Mouse (Mus musculus): ENCODE results near the gene Gm5089.

Gm5089 gene

GRCm38 (mm10) chr14:122450496-122451382, at the start of gene Gm5089:
Gene Gm5089, minus strand, starts transcription at chr14:122451115.
- DNase-seq (ENCODE audit: low spot score in 2 of 2), result no peak

- no peak for DNase-seq (ENCODE audit: low spot score in 2 of 2)
These were observed 41.1 kb upstream of the Gm5089 start for GRCm38 (mm10) chr14:122492015-122492414.

GRCm38 (mm10) chr14:122491521-122491920, 40.6 kb upstream of the Gm5089 start:
- no peak for DNase-seq (ENCODE audit: low spot score in 2 of 2)

GRCm38 (mm10) chr14:122490441-122491328, 39.8 kb upstream of the Gm5089 start, which contains the start of gene Gm10837:
Gene Gm10837, plus strand, starts transcription at chr14:122490586.
- DNase-seq (ENCODE audit: low spot score in 2 of 2), result no peak

- no peak for DNase-seq (ENCODE audit: low spot score in 2 of 2)
These were observed 38.9 kb upstream of the Gm5089 start for GRCm38 (mm10) chr14:122489686-122490414.

- DNase-seq (ENCODE audit: low spot score in 2 of 2), result no peak
These were observed 38.1 kb upstream of the Gm5089 start for GRCm38 (mm10) chr14:122489041-122489440.

- DNase-seq (ENCODE audit: low spot score in 2 of 2), result no peak
These were observed 36.5 kb upstream of the Gm5089 start for GRCm38 (mm10) chr14:122487366-122487765.

- DNase-seq (ENCODE audit: low spot score in 2 of 2), result no peak
These were observed 35.7 kb upstream of the Gm5089 start for GRCm38 (mm10) chr14:122486611-122487010.

GRCm38 (mm10) chr14:122485635-122486181, 34.8 kb upstream of the Gm5089 start:
- DNase-seq (ENCODE audit: low spot score in 2 of 2), result no peak

GRCm38 (mm10) chr14:122484844-122485551, 34.1 kb upstream of the Gm5089 start:
- no peak for DNase-seq (ENCODE audit: low spot score in 2 of 2)

- no peak for DNase-seq (ENCODE audit: low spot score in 2 of 2)
These were observed 33.5 kb upstream of the Gm5089 start for GRCm38 (mm10) chr14:122484458-122484843.

GRCm38 (mm10) chr14:122483556-122484421, 32.9 kb upstream of the Gm5089 start:
- DNase-seq (ENCODE audit: low spot score in 2 of 2), result no peak

GRCm38 (mm10) chr14:122483024-122483385, 32.1 kb upstream of the Gm5089 start:
- DNase-seq (ENCODE audit: low spot score in 2 of 2), result no peak

- no peak for DNase-seq (ENCODE audit: low spot score in 2 of 2)
These were observed 31.4 kb upstream of the Gm5089 start for GRCm38 (mm10) chr14:122482081-122483023.

- DNase-seq (ENCODE audit: low spot score in 2 of 2), result no peak
These were observed 30.3 kb upstream of the Gm5089 start for GRCm38 (mm10) chr14:122481181-122481580.

GRCm38 (mm10) chr14:122480355-122480754, 29.4 kb upstream of the Gm5089 start:
- DNase-seq (ENCODE audit: low spot score in 2 of 2), result no peak

- no peak for DNase-seq (ENCODE audit: low spot score in 2 of 2)
These were observed 28.7 kb upstream of the Gm5089 start for GRCm38 (mm10) chr14:122479461-122480109.

- no peak for DNase-seq (ENCODE audit: low spot score in 2 of 2)
These were observed 27.7 kb upstream of the Gm5089 start for GRCm38 (mm10) chr14:122478574-122479011.

All from spleen, postnatal 4 days (tissue).